Comparison of ENCODE assay signal across 21 mouse cellular contexts in the genomic region with DNA sequence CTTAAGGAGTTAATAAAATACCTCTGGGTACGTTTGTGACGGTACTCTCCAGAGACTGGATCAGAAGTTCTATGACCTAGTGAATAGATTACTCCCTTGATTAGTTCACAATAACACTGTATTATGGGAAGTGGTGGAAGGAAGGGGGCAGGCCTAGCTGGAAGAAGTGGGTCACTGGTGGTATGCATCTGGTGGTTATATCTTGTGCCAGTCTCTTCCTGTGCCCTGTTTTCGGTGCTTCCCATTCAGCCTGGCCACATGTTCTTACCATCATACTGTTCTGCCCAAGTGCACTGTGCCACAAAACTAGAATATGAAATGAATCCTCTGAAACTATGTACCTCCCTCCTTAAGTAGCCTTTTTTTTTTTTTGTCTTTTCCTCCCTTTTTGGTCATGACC.
"Had no signal": no experiment of that assay in that cellular context is flagged by ENCODE, and none has a peak within 500 bp of the region (broad histone marks: within the 10 kb centered on the region; RNA-seq: fewer than 3 reads in every experiment).

No protein-coding gene starts in this region.

- H3K9ac ChIP-seq: liver, embryonic 14.5 days; lung, embryonic 14.5 days; midbrain, embryonic 12.5 days; neural tube, embryonic 12.5 days; stomach, embryonic 15.5 days had no signal

- H3K4me1 ChIP-seq: midbrain, embryonic 10.5 days; midbrain, embryonic 12.5 days; neural tube, embryonic 12.5 days; stomach, embryonic 15.5 days had no signal

- H3K4me3 ChIP-seq: midbrain, embryonic 10.5 days; midbrain, embryonic 12.5 days; myocyte; neural tube, embryonic 12.5 days; stomach, embryonic 15.5 days had no signal

- ATAC-seq: midbrain, embryonic 16.5 days had no signal

- H3K27me3 ChIP-seq: midbrain, embryonic 12.5 days; neural tube, embryonic 12.5 days; stomach, embryonic 15.5 days had no signal

- H3K27ac ChIP-seq: liver, embryonic 14.5 days; midbrain, embryonic 10.5 days; midbrain, embryonic 12.5 days; neural tube, embryonic 12.5 days; stomach, embryonic 15.5 days; stomach, postnatal 0 days had no signal

- H3K36me3 ChIP-seq: midbrain, embryonic 10.5 days; midbrain, embryonic 12.5 days; neural tube, embryonic 12.5 days; stomach, embryonic 15.5 days had no signal

- H3K4me2 ChIP-seq: lung, embryonic 14.5 days; midbrain, embryonic 12.5 days; neural tube, embryonic 12.5 days; stomach, embryonic 15.5 days had no signal

- DNase-seq: lung, adult 18-20 months; lung, embryonic 14.5 days; lung, postnatal 10 days; lung, postnatal 4 days; midbrain, embryonic 14.5 days; retina, postnatal 1 day; right cerebral cortex, adult 18-20 months; right cerebral cortex, postnatal 25 days; right cerebral cortex, postnatal 4 days; spleen, adult 18-20 months; thymus, adult 2 months; thymus, postnatal 25 days; thymus, postnatal 4 days had no signal

- H3K9me3 ChIP-seq: midbrain, embryonic 10.5 days; midbrain, embryonic 12.5 days; neural tube, embryonic 12.5 days; stomach, embryonic 15.5 days had no signal
